Mouse (Mus musculus) c-Kit-positive CD71-positive TER-119-positive erythroid progenitor cells, embryonic 14.5 days (primary cell): ENCODE results near the gene Map4k3.

Source experiments
- DNase-seq: peaks from one replicate; pipeline ENCODE4 v3.0.0-alpha.2; 2013; ENCODE audit warnings: low spot score

The Map4k3 gene

GRCm38 (mm10) chr17:80683821-80684576 lies 44.3 kb downstream of the Map4k3 start:
- no peak for DNase-seq

GRCm38 (mm10) chr17:80683041-80683440 lies 45.2 kb downstream of the Map4k3 start:
- no peak for DNase-seq

DNA sequence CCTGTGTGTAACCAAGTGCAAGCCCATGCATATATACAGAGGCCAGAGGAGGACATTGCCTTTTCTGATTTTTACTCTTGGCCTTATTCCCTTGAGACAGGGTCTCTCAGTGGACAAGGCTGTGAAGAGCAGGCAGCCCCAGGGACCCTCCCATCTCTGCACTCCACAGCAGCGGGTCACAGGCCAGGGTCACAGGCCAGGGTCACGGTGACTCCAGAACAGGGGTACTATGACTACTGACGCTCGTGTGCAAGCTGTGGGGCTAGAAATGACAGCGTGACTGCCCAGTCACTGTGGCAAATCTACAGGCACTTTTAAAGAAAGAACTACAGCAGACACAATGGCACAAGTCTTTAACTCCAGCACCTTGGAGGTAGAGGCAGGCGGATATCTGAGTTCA lies 50.1 kb downstream of the Map4k3 start:
- no peak for DNase-seq

GRCm38 (mm10) chr17:80676859-80677535 lies 51.3 kb downstream of the Map4k3 start:
- DNase-seq = no peak

DNA sequence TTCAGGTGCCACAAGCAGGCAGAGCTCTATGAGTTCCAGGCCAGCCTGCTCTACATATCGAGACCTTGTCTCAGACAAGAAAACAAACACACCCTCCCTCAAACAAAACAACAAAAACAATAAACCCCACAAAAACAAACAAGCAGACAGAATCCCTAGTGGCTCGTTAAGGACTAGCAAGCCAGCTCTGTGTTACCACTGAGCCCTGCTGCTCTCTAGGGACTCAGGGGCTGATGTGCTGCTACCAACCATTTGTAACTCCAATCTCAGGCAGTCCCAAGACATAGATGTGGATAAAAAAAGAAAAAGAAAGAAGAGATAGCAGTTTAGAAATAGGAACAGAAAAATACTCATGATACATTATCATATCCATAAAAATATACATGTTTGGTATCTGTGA lies 52.1 kb downstream of the Map4k3 start:
- no peak for DNase-seq

GRCm38 (mm10) chr17:80670395-80670794 lies 57.9 kb downstream of the Map4k3 start:
- DNase-seq = no peak

DNA sequence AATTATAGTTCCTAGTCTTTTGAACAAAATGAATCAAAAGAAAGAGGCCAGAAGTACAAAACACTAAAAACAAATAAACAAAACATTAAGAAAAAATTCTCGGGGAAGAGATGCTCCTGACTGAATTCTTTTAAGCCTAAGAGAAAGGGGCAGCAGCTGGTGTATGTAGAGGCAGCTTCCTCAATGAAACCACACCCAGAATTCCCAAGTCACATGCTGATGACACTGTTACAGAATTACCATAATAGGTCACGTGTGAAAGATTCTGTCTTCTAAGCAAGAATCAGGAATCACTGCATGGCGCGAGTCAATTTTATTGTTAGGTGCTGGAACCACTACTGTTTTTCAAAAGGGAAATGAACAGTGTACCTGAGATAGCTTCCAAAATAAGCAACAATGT lies 64.7 kb downstream of the Map4k3 start:
- no peak for DNase-seq

GRCm38 (mm10) chr17:80662836-80663620 lies 65.3 kb downstream of the Map4k3 start:
- no peak for DNase-seq

GRCm38 (mm10) chr17:80661896-80662295 lies 66.4 kb downstream of the Map4k3 start:
- DNase-seq = no peak

- no peak for DNase-seq
Measured at GRCm38 (mm10) chr17:80660707-80661380, 67.4 kb downstream of the Map4k3 start.

- no peak for DNase-seq
Measured at GRCm38 (mm10) chr17:80660234-80660633, 68.1 kb downstream of the Map4k3 start.

DNA sequence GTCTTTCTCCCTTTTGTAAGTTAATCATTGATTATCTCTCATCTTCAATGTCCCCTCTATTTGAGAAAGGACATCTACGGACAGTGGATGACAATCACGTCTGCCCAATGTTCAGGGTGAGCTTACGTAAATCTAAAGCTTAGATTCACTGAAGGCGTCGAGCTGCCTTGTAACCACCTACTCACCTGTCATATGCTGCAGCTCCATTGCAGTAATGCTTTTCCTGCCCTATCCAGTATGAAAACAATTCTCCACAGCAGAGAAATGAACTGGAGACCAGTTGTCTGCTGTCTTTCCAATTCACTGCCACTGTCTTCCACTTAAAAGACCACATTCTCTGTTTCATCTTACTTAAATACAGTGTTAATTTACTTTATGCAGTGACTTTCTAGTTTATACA lies 68.5 kb downstream of the Map4k3 start:
- DNase-seq = no peak

- no peak for DNase-seq
Measured at GRCm38 (mm10) chr17:80654323-80654722, 74.0 kb downstream of the Map4k3 start.

GRCm38 (mm10) chr17:80652740-80653139 lies 75.5 kb downstream of the Map4k3 start:
- no peak for DNase-seq

- DNase-seq = no peak
Measured at GRCm38 (mm10) chr17:80646843-80647242, 81.4 kb downstream of the Map4k3 start.

GRCm38 (mm10) chr17:80646131-80646530 lies 82.2 kb downstream of the Map4k3 start:
- no peak for DNase-seq

- no peak for DNase-seq
Measured at GRCm38 (mm10) chr17:80645694-80646034, 82.6 kb downstream of the Map4k3 start.

GRCm38 (mm10) chr17:80644983-80645693 lies 83.1 kb downstream of the Map4k3 start:
- DNase-seq = no peak

GRCm38 (mm10) chr17:80644567-80644966 lies 83.7 kb downstream of the Map4k3 start:
- DNase-seq = no peak

DNA sequence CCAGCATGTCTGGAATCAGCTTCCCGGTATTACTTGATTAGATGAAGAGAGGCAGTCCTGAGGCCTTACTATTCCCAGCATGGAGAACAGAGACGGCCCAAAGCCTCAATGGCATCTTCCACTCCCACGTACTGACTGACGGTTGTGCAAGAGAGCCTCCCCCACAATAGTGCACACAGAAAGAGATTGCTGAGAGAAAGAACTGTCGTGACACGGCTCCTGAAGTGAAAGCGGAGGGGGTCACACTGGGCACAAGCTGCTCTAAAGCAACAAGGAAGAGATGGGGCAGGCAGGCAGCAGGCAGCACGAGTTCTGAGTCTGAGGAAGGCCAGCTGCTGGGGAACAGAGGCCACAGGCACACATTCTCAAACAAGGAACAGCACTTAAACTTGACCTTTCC lies 90.2 kb downstream of the Map4k3 start:
- DNase-seq = no peak

DNA sequence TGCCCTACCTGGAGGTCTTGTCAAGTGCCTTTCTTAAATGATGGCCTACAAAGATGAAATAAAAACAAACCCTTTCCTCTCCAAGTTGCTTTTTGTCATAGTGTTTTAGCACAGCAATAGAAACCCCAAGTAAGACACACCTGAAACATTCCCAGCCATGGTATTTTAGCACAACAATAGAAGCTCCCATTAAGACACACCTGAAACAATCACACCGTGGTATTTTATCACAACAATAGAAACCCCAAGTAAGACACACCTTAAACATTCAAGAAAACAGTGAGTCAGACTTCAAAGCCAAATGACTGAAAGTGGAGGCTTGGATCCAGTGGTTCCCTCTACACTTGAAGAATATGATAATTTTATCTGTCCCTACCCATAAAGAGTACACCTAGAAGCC lies 92.5 kb downstream of the Map4k3 start:
- no peak for DNase-seq

- DNase-seq = no peak
Measured at GRCm38 (mm10) chr17:80632846-80633245, 95.4 kb downstream of the Map4k3 start.
